In genomic region chr11:101963473-101964291, GRCm38 (mm10) we compare ENCODE assay signal across 10 mouse cellular contexts. TPM values are rescaled to one million over a fixed set of nuclear protein-coding genes. Genes with fewer than 3 reads are reported as not detected.
DNase-seq lines count a peak whose midpoint lies in the region; ATAC-seq and TF ChIP-seq lines count a peak whose summit lies in the region.
"Had no signal": no experiment of that assay in that cellular context is flagged by ENCODE, and none has a peak within 500 bp of the region (broad histone marks: within the 10 kb centered on the region; RNA-seq: fewer than 3 reads in every experiment).

No protein-coding gene starts in this region.

- peak; percentile 65 to 72 for DNase-seq in cerebellum, postnatal 10 days
- DNase-seq in cerebellum, adult 9-10 months: no peak
- peak; percentile 36 for DNase-seq in thymus, postnatal 4 days
- DNase-seq in thymus, postnatal 25 days: no peak
- peak; percentile 74 for DNase-seq in hindbrain, embryonic 11.5 days (ENCODE audit: low spot score)
- DNase-seq in liver, postnatal 0 days: peak; percentile 39
- DNase-seq in gastrocnemius, adult 8-10 months (ENCODE audit: low spot score in 2 of 2): no peak

- peak overlapping the region; percentile 90 for H3K4me2 ChIP-seq in hindbrain, embryonic 11.5 days (replicated peaks; ENCODE audit: low read depth, low read length)
- H3K4me2 ChIP-seq in liver, postnatal 0 days (ENCODE audit: low read depth, low read length): peak overlapping the region; percentile 71
- peak overlapping the region; percentile 94 for H3K4me2 ChIP-seq in stomach, embryonic 16.5 days (ENCODE audit: low read depth, low read length)

- peak overlapping the region; percentile 50 for H3K4me3 ChIP-seq in hindbrain, embryonic 11.5 days (ENCODE audit: low read depth, low read length)
- peak overlapping the region; percentile 43 for H3K4me3 ChIP-seq in liver, postnatal 0 days (ENCODE audit: low read depth, low read length)
- peak overlapping the region; percentile 50 for H3K4me3 ChIP-seq in stomach, embryonic 16.5 days (replicated peaks; ENCODE audit: low read length)

- peak overlapping the region; percentile 65 for H3K9ac ChIP-seq in hindbrain, embryonic 11.5 days (ENCODE audit: low read depth, low read length)
- peak overlapping the region; percentile 34 for H3K9ac ChIP-seq in liver, postnatal 0 days (replicated peaks)
- H3K9ac ChIP-seq in stomach, embryonic 16.5 days (ENCODE audit: low read length): peak overlapping the region; percentile 60

- H3K9me3 ChIP-seq in hindbrain, embryonic 11.5 days (ENCODE audit: control insufficient read depth, low read length): no peaks in the 10 kb centered on the region
- no peaks in the 10 kb centered on the region for H3K9me3 ChIP-seq in liver, postnatal 0 days (ENCODE audit: low read length)
- no peaks in the 10 kb centered on the region for H3K9me3 ChIP-seq in stomach, embryonic 16.5 days (replicated peaks; ENCODE audit: control insufficient read depth, low read length)

- 1% methylated on average over 77 of the region's 78 CpGs for WGBS in hindbrain, embryonic 11.5 days
- 4% methylated on average over 78 of the region's 78 CpGs for WGBS in liver, postnatal 0 days (ENCODE audit: insufficient replicate concordance)
- WGBS in stomach, embryonic 16.5 days: under 1% methylated on average over 78 of the region's 78 CpGs

- TF ChIP-seq EP300 in liver, postnatal 0 days (IDR thresholded peaks at IDR 0.05; ENCODE audit: low read depth): no peak

- peaks cover 52% of the 10 kb centered on the region for H3K27me3 ChIP-seq in hindbrain, embryonic 11.5 days (ENCODE audit: control insufficient read depth, insufficient read depth, low read length)
- H3K27me3 ChIP-seq in liver, postnatal 0 days (ENCODE audit: insufficient read depth, low read length): peaks cover 70% of the 10 kb centered on the region
- H3K27me3 ChIP-seq in stomach, embryonic 16.5 days (ENCODE audit: control insufficient read depth, insufficient read depth, low read length): peaks cover 61% of the 10 kb centered on the region

- ATAC-seq in hindbrain, embryonic 11.5 days (ENCODE audit: low FRiP score): peak; percentile 59
- ATAC-seq in liver, postnatal 0 days: no peak
- ATAC-seq in stomach, embryonic 16.5 days (ENCODE audit: insufficient read depth, low FRiP score): no peak

- no peak overlapping the region for H3K27ac ChIP-seq in hindbrain, embryonic 11.5 days (ENCODE audit: low read depth, low read length)
- H3K27ac ChIP-seq in liver, postnatal 0 days (ENCODE audit: low read depth): no peak overlapping the region
- no peak overlapping the region for H3K27ac ChIP-seq in stomach, embryonic 16.5 days (ENCODE audit: low read length)

- peaks cover 11% of the 10 kb centered on the region for H3K4me1 ChIP-seq in hindbrain, embryonic 11.5 days (replicated peaks; ENCODE audit: control insufficient read depth, insufficient read depth, low read length)
- peaks cover 12% of the 10 kb centered on the region for H3K4me1 ChIP-seq in liver, postnatal 0 days (ENCODE audit: insufficient read depth)
- peaks cover 12% of the 10 kb centered on the region; the same call in 1 of the 2 replicates for H3K4me1 ChIP-seq in stomach, embryonic 16.5 days (ENCODE audit: control insufficient read depth, insufficient read depth, low read length)

- TF ChIP-seq CTCF in liver, postnatal 0 days (IDR thresholded peaks at IDR 0.05; ENCODE audit: low read depth): no peak

- no peaks in the 10 kb centered on the region for H3K36me3 ChIP-seq in hindbrain, embryonic 11.5 days (ENCODE audit: control insufficient read depth, insufficient read depth, low read length)
- H3K36me3 ChIP-seq in liver, postnatal 0 days (replicated peaks; ENCODE audit: insufficient read depth, low read length): no peaks in the 10 kb centered on the region
- H3K36me3 ChIP-seq in stomach, embryonic 16.5 days (ENCODE audit: control insufficient read depth, insufficient read depth, low read length): no peaks in the 10 kb centered on the region

RNA-seq across cellular contexts. Expression of gene Sost, which starts 3.1 kb away (rescaled TPM):
- 0.11 and 0.31 TPM in 2 replicates for polyA plus RNA-seq in hindbrain, embryonic 11.5 days (2014; fragmentation: Nextera tagmentation; extraction: Ambion mirVana)
- not detected in 2 replicates for polyA plus RNA-seq in liver, postnatal 0 days (2015; fragmentation: Nextera tagmentation; extraction: Ambion mirVana)
- not detected in 2 replicates for polyA plus RNA-seq in stomach, embryonic 16.5 days (2015; fragmentation: Nextera tagmentation; extraction: Ambion mirVana)
- not detected for total RNA-seq in gastrocnemius, adult 8-10 months (2022)

RNA-seq across cellular contexts. Expression of gene Cfap97d1, which starts 20.4 kb away (rescaled TPM):
- not detected in 2 replicates for polyA plus RNA-seq in hindbrain, embryonic 11.5 days (2014; fragmentation: Nextera tagmentation; extraction: Ambion mirVana)
- polyA plus RNA-seq in liver, postnatal 0 days (2015; fragmentation: Nextera tagmentation; extraction: Ambion mirVana): 0.19 TPM in 1 of 2 replicates, not detected in the other
- not detected in 2 replicates for polyA plus RNA-seq in stomach, embryonic 16.5 days (2015; fragmentation: Nextera tagmentation; extraction: Ambion mirVana)
- total RNA-seq in gastrocnemius, adult 8-10 months (2022): not detected
- total RNA-seq: heart, postnatal 10 days had no signal
- polyA plus RNA-seq: C2C12 had no signal

RNA-seq across cellular contexts. Expression of gene Dusp3, which starts 23.1 kb away (rescaled TPM):
- 11.4 and 12.1 TPM in 2 replicates for polyA plus RNA-seq in hindbrain, embryonic 11.5 days (2014; fragmentation: Nextera tagmentation; extraction: Ambion mirVana)
- polyA plus RNA-seq in liver, postnatal 0 days (2015; fragmentation: Nextera tagmentation; extraction: Ambion mirVana): 18.4 and 22.7 TPM in 2 replicates
- 26.1 and 26.3 TPM in 2 replicates for polyA plus RNA-seq in stomach, embryonic 16.5 days (2015; fragmentation: Nextera tagmentation; extraction: Ambion mirVana)
- 100 to 1,000 TPM; 134 to 209 (median 172) TPM for total RNA-seq in gastrocnemius, adult 8-10 months (2022)

Comparison
In these comparisons a context has a peak if more than half of its experiments do, and no peak if none do; other contexts are left out.
1. DNase-seq: peak in cerebellum, postnatal 10 days (2 of 2), thymus, postnatal 4 days (single experiment), hindbrain, embryonic 11.5 days (single experiment) and liver, postnatal 0 days (single experiment); none in cerebellum, adult 9-10 months (single experiment), thymus, postnatal 25 days (single experiment) and gastrocnemius, adult 8-10 months (0 of 2).
2. Peak in every context shown above with its lines, with median percentiles within 50 percentile points of each other: H3K4me2 ChIP-seq, H3K4me3 ChIP-seq and H3K9ac ChIP-seq.